Mouse (Mus musculus) kidney, postnatal 25 days (tissue): Measurements from ENCODE around the gene Adamtsl1.

Experiments
- DNase-seq, 2 experiments: peaks; one replicate each; pipeline ENCODE4 v3.0.0; 2021; ENCODE audit warnings: mixed read lengths in 2 of 2

Gene Adamtsl1

DNA sequence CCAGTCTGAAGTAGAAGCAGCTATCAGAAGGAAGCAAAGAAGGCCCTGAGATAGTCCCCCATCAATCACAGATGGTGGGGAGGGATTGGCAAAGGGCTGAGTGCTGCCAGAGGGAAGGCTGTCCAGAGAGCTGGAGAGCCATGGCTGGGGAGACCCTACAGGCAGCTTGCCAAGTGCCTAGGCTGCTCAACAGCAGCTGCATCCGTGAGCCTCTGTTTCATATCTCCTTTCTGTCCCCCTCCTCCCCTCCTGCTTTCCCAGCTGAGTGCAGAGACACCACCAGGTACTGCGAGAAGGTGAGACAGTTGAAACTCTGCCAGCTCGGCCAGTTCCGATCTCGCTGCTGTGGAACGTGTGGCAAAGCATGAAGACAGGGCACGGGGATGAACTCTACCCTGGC is 911.6 kb downstream of the Adamtsl1 start:
- no peak for DNase-seq

DNA sequence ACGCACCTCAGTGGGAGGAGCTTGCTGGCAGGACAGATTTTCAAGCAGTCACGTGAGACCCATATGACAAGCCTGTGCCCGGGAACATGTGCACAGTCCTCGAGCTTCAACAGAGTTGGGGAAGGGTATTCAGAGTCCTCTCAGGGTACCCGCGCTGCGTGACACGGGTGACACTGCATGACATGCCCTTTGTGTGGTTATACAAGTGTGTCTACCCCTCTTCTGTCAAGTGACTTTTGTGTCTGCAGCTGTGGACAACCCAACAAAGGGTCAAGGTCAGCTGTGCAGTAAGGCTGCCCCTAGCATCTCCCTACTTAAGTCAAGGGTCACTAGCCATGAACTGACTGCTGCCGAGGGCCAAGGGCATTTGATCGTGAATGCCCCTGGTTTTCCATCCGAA is 912.6 kb downstream of the Adamtsl1 start:
- DNase-seq, result no peak

DNA sequence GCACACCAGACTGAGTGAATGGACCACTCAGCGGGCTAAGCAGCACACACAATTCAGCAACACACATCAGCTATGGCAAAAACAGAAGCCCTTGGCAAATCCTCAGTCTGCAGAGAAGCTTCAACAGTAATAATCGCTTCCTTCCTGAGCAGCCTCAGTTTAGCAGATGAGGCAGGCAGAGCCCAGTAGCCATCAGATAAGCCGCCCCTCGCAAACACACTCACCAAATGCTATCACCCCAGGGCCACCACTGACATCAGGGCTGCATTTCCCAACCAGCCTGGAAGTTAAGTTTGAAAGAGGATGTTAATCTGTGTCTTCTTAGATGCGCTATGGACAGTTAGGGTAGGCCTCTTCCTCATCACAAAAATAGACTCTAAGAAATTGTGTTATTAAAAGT is 913.3 kb downstream of the Adamtsl1 start:
- DNase-seq, result no peak

DNA sequence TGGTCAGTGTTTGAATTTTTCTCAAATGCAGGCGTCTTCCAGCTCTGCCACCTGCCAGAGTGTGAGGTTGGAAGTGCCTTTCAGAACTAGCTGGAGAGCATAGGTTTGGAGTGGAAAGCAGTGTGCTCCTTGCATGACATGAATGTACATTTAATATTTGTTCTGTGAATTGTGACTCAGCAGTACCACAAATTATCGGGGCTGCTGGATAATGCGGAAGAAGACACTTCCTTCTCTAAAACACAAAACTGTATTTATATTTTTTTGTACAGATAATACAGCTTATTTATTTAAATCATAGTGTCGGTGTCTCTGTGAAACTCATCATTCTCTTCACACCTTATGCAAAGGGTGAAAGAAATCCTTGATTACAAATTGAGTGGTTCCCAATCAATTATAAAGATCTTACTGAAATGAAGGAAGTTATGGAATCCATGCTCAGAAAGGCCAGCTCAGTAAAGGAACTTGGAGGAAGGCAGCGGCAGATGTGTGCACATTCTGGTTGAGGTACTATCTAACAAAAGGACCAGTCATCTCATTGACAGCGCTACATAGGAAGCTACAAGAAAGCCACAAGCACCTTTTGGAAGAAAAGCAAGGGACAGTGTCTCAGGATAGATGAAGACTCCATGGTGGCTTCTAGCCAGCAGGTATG is 914.2 kb downstream of the Adamtsl1 start:
- DNase-seq, result no peak

GRCm38 (mm10) chr4:86435631-86436030 is 921.7 kb downstream of the Adamtsl1 start:
- DNase-seq, result no peak

GRCm38 (mm10) chr4:86436336-86436735 is 922.4 kb downstream of the Adamtsl1 start:
- no peak for DNase-seq

DNA sequence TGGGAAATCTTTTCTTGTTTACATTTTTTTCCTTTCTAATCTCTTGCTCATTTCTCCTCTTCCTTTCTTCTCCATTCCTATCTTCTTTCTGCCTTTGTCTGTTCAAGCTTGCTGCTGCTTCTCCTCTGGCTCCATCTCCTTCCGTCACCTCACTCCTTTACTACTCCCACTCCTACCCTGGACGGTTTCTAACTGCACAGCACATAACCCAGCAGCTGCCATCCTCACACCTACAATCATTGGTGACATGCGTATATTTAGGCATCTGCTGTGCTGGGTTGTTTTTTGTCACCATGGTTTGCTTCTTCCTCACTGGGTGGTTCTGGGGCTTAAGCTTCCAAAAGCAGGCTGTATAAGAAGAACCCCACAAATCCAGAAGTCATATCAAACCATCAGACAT is 936.5 kb downstream of the Adamtsl1 start:
- DNase-seq, result no peak

- DNase-seq, result no peak
These were observed 950.8 kb downstream of the Adamtsl1 start for GRCm38 (mm10) chr4:86464808-86465207.
